Mouse (Mus musculus) frontal cortex, postnatal 10 days (tissue): ENCODE data around the gene Pfdn4.

ENCODE experiments used
- DNase-seq, 2 experiments: peaks; one replicate each; pipeline ENCODE4 v3.0.0; 2022; ENCODE audit warnings: low spot score in 2 of 2, mixed read lengths in 1 of 2

Pfdn4 gene

DNA sequence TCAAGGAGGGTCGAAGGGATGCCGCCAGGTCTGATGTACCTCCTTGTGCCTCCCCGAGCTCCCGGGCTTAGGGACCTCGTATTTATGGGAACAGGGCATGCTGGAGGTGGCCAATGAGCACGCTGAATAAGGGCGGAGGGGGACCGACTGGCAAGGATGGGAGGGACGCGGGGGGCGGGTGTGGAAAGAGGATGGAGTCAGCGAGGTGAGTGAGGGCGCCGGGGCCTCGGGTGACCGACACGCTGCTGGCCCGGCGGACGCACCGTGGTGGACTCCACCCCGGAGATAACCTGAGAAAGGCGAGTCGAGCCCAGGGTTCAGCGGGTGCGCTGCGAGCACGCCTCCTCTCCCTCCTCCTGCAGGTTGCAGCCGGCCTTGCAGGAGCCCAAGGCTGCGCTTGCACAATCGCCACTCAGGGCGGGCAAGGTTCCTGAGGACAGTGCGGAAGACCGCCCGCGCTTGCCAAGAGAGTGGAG, 901 bp downstream of the Pfdn4 start, which contains the start of gene Cyp24a1:
TSS of gene Cyp24a1 (minus strand) at position 55 of the 476 bp plus-strand sequence.
- no peak for DNase-seq

DNA sequence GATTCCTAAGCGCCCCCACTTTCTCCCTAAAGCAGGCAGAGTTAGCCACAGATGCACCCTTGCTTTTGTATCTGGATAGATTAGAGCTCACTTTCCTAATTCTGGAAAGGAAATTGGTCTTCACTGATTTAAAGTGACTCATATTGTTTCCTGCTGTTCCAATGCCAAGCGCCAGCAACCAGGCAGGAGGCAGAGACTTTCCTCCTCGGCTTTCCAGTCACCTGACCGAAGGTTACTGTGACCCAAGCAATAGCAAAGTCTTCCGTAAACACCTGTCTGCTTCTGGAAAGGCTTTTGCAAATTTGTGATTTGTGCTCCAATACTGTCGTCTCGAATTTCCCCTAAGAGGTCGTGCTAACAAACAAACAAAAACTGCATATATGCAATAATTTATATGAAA, 1.8 kb downstream of the Pfdn4 start:
- no peak for DNase-seq

DNA sequence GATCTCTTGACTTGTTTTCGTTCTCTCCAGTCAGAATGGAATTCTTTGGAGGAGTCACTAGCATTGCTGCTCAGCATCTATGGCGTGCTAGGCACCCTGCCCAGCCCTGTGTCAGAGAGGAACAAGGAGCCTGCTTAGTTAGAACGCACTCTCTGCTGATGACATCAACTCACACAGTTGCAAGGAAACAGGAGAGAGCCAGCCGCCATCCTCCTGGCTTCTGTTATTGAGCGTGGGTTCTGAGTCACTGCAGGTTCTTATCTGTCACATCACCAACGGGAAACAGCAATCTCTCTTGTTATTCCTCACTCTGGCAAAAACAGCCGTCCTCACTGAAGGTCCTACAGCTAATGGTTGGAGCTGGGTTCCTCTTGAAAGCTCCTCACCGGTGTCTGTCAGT, 7.1 kb downstream of the Pfdn4 start:
- no peak for DNase-seq

DNA sequence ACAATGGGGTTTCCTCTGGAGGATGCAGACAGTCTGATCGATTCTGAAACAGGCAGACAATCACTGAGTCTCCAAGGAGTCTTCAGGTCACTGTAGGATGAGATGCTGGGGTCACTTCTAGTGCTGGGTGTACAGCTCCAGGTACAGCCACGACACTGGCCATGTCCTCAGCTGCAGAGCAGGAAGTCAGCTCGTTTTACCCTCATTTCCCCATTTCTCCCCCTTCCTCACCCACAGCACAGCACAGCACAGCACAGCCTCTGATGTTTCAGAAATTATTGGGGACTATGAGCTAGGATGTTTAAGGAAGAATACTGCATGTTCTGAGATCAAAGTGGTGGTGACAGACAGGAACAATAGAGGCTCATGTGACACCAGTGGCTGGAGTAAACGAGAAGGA, 7.8 kb downstream of the Pfdn4 start:
- DNase-seq: no peak

DNA sequence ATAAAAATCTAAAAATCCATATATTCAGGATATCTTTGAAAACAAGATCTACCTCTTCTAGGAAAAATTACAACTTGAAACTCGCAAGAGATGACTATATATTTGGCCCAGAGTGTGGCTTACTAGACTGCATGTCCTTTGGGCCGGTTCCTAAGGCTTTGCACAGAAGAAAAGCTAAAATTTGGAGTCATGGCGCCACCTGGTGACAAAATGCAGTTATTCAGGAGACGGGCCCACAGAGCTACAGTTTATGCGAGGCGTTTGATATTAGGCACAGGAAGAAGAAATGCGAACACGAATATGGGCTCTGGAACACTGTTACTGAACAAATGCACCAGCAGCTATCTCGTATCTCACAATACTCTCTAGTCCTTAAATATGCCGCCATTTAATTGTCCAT, 11.5 kb downstream of the Pfdn4 start:
- peak; percentile 47 to 81 for DNase-seq

DNA sequence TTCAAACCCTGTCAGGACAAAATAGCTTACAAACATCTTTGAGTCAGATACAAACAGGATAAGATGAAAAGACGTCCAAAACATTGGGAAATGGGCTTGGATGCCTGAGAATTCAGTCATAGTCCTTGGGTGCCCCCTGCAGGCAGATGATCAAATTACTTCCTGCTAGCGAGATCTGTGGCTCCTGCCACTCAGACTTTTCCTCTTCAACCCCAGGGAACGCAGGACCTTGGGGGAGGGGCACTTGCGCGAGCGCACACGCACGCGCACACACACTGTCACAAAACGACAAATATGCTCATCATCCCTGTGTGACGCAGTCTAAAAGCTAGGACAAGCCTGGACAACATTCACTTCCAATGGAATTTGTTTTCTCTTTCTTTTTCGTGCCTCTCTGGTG, 12.6 kb downstream of the Pfdn4 start:
- DNase-seq: peak; percentile 71 to 88

DNA sequence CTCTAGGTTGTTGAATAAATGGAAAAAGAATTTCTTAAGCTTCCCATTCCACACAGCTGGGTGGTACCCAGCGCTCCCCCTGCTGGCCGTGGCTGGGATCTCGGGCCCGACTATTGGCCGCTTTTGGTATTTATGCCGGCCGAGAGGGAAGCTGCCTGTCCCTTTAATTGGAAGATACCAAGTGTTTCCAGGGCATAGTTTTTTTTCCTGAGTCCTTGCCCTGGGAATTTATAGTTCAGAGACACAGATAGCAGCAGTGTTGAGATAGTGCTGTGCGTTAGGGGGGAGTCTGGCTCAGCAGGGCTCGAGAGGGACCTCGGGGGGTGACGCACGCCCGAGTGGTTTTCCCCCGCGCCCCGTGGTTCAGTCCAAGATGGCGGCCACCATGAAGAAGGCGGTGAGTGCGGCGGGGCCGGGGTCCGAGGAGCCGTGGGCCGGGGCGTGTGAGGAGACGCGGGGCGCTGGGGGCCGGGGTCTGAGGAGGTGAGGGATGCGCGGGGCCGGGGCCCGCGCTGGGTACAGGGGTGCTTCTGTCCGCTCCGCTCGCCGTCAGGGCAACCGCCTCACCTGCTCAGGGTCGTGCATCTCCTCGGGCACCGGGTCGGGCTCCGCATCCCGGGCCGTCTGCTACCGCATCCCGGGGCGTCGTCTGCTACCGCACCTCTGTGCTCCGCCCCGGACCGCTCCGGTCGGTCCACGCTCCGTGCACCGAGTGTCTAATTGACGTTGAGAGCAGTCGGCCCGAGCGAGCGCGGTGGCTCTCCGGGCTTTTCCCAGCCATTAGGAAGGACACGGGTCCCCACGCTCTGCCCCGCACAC, 15.1 kb downstream of the Pfdn4 start:
- DNase-seq: peak; percentile 74 to 86

DNA sequence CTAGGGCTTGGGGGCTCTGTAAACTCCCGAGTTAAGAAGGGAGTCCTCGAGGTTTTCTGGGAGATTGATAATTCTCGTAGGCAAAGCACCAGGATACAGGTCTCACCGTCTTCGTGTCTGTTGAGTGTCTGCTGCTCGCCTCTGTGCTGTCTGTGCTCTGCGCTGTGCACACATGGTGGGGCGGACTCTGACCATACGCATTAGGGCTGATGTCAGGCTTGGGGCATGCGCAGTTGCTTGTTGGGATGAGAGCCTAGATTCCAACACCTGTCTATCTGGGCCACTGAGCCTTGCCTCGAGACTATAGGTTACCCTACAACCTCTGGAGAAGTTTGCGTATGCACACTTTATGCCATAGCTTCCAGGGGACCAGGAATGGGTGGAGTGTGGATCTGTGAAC, 17.5 kb downstream of the Pfdn4 start:
- DNase-seq: no peak

DNA sequence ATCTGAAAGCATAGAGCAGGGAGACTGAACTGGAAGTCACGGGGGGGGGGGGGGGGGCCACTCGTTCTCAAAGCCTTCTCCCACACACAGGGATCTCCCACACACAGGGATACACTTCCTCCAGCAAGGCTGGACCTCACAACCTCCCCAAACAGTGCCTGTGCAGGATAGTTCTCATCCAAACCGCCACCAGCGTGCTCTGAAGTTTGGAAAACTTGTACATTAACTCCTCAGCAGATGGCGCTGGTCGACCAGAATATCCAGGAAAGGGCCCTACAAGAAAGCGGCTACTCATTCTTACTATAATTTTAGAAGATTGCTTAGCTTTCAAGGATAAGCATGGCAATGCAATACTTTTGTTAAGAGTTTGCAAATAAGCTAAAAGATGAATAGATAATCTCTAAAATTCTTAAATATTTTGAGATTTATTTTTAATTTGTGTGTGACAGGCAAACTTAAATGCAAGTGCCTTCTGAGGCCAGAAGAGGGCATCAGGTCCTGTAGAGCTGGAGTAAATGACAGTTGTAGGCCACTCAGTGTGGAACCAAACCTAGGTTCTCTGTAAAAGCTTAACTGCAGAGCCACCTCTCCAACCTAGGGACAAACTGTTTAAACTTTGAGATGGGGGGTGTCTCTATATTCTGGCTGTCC, 24.2 kb downstream of the Pfdn4 start:
- DNase-seq: peak in 1 of 2 experiments; percentile 52

DNA sequence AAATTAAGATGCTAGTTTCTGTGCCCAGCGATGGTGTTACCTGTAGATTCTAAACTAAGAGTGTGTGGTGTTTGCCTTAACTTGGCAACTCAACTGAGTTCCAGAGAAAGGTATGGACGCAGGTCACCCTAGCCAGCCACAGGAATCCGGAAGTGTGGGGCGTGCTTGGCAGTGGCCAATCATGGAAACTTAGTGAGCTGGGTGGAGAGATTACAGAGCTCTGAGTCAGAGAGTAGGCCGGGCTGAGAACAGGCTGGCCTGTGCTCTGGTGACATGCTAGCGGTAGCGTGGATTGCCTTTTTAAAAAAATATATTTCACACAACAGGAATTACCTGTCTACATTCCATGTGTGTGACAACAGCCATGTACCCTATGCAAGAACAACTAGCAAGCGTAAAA, 30.3 kb downstream of the Pfdn4 start:
- DNase-seq: no peak

DNA sequence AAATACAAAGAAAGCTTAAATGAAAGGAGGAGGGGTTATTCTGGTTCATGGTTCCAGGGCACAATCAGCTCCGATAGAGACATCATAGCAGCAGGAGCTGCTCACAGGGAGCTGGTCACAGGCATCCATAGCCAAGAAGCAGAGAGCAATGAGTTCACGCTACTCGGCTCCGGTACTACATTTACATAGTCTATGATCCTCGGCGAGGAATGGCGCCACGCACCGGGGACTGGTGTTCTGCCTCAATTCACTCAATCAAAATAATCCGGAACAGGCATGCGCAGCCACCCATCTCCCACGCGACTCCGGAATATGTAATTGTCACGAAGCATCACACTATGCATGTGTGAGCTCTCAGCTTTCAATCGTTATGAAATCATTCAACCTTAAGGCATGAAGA, 31.8 kb downstream of the Pfdn4 start:
- no peak for DNase-seq

DNA sequence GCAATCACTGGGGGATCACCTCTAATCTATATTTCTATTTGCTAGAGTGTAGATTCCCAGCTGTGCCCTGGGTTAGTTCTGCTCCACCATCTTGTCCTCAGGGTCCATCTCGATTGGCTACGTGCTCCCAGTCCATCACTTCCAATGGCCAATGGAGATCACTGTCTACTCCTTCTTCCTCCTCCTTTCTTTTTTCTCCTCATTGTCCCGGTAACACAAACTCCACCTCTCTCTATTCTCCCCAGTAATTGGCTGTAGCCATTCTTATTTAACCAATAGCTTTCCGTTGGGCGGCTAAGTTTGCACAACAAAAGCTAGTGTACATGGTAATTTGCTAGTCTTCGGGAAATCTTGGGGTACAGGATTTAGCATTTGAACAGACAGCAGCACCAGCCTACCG, 33.5 kb downstream of the Pfdn4 start:
- no peak for DNase-seq

DNA sequence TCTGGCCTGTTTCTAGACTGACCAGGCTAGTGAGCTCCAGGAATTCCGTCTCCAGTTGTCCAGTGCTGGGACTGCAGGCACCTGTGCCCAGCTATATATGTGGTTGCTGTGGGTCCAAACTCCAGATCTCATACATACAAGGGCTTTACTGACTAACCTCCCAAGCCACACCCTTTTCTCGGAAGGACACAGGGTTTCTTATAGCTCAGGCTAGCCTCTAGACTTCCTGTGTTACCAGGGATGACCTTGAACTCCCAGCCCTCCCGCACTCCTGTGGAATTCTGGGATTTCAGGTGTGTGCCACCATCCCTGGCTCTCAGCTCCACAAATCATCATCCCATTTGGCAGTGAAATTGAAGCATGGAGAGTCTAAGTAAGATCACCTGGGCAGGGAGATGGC, 34.0 kb downstream of the Pfdn4 start:
- no peak for DNase-seq

DNA sequence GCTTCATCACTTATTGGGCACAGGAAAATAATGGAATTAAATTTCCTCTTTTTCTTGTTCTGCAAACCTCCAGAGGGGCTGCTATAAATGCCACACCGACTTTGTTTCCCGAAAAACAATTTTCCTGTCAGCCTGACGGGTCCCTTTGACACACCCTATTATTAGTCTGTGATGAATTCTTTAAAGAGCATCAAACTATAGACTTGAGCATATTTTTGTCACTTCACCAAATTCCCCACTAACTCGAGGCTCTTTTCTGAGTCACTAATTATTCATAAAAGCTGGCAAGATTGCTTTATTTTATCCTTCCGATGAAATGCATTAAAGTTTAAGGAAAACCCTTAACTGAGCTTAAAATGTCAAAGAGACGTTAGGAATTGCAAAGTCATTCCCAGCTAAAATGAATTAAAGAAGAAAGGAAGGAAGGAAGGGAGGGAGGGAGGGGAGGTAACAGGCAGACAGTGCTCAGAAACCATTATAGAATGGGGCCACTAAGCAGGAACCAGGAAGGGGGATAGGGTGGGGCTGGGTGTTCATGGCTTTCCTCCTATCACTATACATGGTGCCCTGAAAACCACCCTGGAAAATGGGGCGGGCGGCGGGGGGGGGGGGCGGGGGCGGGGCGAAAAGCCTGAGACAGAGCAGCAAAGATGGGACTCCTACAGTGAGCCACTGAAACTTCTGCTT, 38.0 kb downstream of the Pfdn4 start:
- no peak for DNase-seq

DNA sequence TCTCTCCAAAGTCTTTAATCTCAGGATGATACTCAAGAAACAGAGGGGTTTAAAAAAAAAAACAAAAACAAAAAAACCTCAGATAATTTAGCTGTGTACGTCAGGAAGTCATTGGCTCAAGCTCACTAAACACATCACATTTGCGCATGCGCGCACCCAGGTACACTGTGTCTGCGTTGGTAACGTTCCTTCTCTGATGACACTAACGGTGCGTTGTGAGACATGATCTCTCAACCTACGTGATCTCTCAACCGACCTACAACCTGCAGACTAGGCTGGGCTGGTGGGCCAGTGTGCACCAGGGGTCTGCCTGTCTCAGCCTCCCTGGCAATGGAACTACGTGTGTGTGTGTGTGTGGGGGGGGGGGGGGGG, 38.6 kb downstream of the Pfdn4 start:
- DNase-seq: no peak

DNA sequence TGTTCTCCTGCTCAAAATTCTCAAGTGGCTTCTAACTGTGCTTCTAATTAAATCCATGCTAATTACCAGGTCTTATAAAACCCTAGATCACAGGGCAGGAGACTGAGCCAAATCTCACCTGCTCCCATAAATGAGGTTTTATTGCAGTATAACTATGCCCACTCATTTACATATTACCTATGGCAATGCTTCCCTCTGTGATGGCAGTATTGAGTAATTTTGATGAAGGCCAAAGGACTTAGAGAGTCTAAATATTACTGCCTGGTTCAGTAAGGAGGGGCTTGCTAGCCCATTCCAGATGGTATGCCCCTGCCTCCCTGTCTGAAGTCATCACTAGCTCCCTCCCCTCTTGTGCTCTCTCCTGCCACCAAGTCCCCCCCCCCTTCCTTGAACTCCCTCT, 39.6 kb downstream of the Pfdn4 start:
- no peak for DNase-seq

DNA sequence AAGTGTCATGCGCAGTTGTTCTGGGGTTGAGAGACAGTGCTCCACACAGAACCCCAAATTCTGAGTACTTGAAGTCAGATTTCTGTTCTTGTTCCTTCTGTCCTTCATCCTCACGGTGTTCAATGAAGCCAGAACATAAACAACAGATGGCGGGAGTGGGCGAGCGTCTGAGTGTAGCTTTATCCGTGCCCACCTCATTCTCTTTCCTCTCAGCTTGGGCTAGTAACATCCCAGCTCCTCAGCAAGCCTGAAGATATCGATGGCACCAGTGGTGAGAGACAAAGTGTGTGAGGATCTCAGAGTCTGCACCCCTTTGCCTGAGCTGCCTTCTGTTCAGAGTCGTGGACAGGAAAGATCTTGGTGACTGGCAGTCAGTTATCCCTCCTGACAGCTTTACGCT, 43.0 kb downstream of the Pfdn4 start:
- DNase-seq: no peak

DNA sequence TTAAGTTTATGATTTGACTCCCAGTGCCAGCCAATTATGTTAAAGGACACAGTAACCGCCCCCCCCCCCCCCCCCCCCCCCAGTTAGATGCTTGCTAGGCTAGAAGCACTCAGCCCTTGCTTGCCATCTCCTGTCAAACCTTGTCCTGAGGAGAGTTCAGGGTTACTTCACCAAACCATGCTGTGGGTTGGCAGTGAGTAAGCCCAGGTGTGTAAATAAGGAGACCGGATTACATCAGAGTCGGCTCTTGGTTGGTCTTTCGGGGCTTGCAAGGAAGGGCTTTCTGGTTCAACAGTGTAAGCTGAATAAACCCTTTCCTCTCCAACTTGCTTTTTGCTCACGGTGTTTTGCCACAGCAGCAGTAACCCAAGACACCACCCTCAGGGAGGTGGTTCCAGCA, 47.4 kb downstream of the Pfdn4 start:
- no peak for DNase-seq

DNA sequence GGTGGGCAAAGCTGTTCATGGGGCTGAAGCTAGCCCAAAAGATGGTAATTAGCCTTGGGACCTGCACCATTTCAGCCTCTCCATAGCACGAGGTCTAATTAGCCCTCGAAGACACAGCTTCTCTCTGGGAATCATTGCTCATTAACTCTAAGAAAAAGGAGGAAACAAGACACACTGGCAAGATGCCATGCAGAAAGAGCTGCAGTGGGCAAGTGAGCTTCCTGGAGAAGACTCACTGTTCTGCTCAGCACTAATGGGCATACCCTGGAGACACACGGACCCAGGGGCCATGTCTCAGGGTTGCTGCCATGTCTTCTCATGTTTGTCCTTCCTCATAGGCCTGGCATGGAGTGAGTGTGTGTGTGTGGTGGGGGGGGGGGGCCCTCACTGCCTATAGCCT, 47.9 kb downstream of the Pfdn4 start:
- DNase-seq: no peak

DNA sequence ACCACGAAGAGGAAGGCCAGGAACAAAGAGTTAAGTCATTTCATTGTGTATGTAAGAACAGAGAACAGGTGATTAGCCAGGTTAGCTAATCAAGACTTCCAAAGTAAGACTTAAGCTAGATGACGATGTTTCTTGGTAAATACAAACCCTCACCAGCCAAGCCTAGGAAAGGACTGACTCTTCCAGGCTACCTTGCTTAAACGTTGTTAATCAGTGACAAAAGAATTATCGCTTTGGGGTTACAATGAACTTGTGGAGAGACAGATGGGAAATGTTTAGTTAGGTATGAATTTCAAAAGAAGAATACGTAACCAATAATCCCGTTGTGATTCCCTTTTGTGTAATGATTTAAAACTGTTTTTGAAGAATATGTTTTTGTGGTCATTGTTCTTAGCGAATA, 48.7 kb downstream of the Pfdn4 start:
- no peak for DNase-seq

DNA sequence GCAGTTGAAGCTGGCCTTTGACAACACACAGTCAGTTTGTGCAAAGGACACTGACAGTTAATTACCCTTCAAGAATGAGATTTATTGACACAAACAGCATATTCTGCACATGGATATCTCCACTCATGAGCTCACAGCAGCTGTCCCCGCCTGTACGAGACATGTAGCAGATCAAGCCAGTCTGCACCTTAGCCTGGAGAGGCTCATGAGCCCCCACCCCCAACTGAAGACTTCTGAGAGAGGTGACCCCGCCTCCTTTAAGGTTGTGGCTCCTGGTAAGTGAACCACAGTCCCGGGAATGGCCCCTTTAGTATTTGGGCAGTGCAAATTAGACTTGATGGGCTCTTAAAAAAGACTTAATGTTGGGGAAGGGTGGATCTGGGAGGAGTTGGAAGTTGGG, 49.5 kb downstream of the Pfdn4 start:
- DNase-seq: no peak

DNA sequence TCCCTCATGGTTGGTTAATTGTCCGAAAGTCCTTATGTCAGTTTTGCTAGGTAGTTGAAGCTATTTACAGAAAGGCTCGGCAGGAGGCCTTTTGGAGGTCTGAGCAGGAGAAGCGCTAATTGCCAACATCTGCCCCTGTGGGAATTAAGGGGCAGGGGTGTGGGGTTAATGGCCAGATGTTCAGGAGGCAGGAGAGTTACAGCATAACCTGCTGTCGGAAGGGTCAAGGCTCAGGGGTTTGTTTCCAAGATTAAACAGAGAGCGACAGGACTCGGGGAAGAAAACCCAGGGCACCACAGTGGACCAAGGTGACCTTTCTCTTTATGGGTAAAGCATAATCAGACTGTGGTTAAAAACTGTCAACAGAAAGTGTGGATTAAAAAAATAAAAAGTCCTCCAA, 51.3 kb downstream of the Pfdn4 start:
- DNase-seq: no peak

DNA sequence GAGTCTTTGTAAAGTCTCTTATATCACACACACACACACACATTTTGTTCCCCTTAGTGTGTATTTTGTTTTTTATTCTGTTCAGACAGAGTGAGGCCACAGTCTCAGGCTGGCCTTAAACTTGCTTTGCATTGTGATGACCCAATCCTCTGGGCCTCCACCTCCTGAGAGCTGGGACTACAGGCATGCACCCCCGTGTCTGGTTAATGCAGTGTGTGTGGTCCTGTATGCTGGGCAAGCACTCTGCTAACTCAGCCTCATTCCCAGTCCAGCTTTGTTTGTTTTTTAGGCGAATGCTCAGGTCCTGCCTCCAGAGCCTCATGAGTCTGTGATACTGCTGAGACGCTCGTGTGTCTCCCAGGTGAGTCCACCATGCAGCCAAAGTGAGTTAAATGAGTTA, 51.8 kb downstream of the Pfdn4 start:
- no peak for DNase-seq
